Mouse (Mus musculus) testis, adult 2 months (tissue): Measurements from ENCODE around the gene Rhbg. TPM values are rescaled to one million over a fixed set of nuclear protein-coding genes. Genes with fewer than 3 reads are reported as not detected.
"Not testable (repeated sequence)": the region's sequence is repeated elsewhere in the genome, so short reads cannot be mapped to it uniquely, and the experiment has no call there.

Experiments
- H3K27ac ChIP-seq: fragments of 200-500 bp; 2 replicates; pipeline ENCODE4 v1.5.1; 2012; ENCODE audit warnings: low read depth, low read length; ENCODE audit not compliant: control insufficient read depth, insufficient read depth
- H3K27me3 ChIP-seq: fragments of 200-500 bp; 2 replicates; pipeline ENCODE4 v1.6.1; 2012; ENCODE audit warnings: mild to moderate bottlenecking, low read length, moderate library complexity; ENCODE audit not compliant: control insufficient read depth, insufficient read depth
- H3K36me3 ChIP-seq: fragments of 200-500 bp; 2 replicates; pipeline ENCODE4 v1.6.1; 2012; ENCODE audit warnings: mild to moderate bottlenecking, low read length; ENCODE audit not compliant: control insufficient read depth, insufficient read depth
- H3K4me1 ChIP-seq: fragments of 200-500 bp; 2 replicates; pipeline ENCODE4 v1.6.1; 2012; ENCODE audit warnings: low read length; ENCODE audit not compliant: control insufficient read depth, insufficient read depth
- H3K4me3 ChIP-seq: fragments of 200-500 bp; 2 replicates; pipeline ENCODE4 v1.5.1; 2012; ENCODE audit warnings: low read depth, mild to moderate bottlenecking, low read length, moderate library complexity, mixed read lengths; ENCODE audit not compliant: control insufficient read depth
- CTCF ChIP-seq: fragments of 200-500 bp; IDR thresholded peaks from 2 replicates; pipeline ENCODE4 v1.5.1; 2012; ENCODE audit warnings: low read depth, mild to moderate bottlenecking, inconsistent platforms, low read length, moderate library complexity; ENCODE audit not compliant: control insufficient read depth, insufficient read depth, insufficient replicate concordance
- POLR2A ChIP-seq: fragments of 200-500 bp; IDR thresholded peaks from 2 replicates; pipeline ENCODE4 v1.6.1; 2012; ENCODE audit warnings: low read depth, mild to moderate bottlenecking, inconsistent platforms, low read length, moderate library complexity; ENCODE audit not compliant: control insufficient read depth
- polyA plus RNA-seq: library from polyadenylated mRNA; depleted of rRNA; stranded (reverse); fragments of >200 nt; gene quantifications from 2 replicates; pipeline ENCODE4 v1.2.3, GENCODE M21; 2012; rRNA removed

Gene Rhbg
- 3.3 and 3.9 TPM in 2 replicates for polyA plus RNA-seq

- Histone ChIP-seq H3K27me3 (no peaks in the 10 kb centered on the region), H3K36me3 (no peaks in the 10 kb centered on the region), H3K27ac (no peak within 1 kb of the TSS), H3K4me1 (peaks cover 6% of the 10 kb centered on the region), H3K4me3 (peak within 1 kb of the TSS; percentile 54)
- TF ChIP-seq POLR2A (no peak; the same call in 1 of the 2 replicates), CTCF (no peak)
These were observed at the start of gene Rhbg for GRCm38 (mm10) chr3:88254268-88254926. Rhbg (minus strand) TSS chr3:88254709.

GRCm38 (mm10) chr3:88299172-88299571 is 44.7 kb upstream of the Rhbg start:
- Histone ChIP-seq H3K4me1 (peaks cover 3% of the 10 kb centered on the region), H3K27ac (no peak overlapping the region), H3K27me3 (no peaks in the 10 kb centered on the region), H3K36me3 (peaks cover 2% of the 10 kb centered on the region), H3K4me3 (no peak overlapping the region)
- TF ChIP-seq CTCF (no peak), POLR2A (no peak)

GRCm38 (mm10) chr3:88297321-88297851 is 42.9 kb upstream of the Rhbg start:
- TF ChIP-seq POLR2A (no peak), CTCF (no peak)
- Histone ChIP-seq H3K4me1 (peaks cover 3% of the 10 kb centered on the region), H3K36me3 (peaks cover 1% of the 10 kb centered on the region; the same call in 1 of the 2 replicates), H3K27me3 (no peaks in the 10 kb centered on the region), H3K27ac (peak overlapping the region; percentile 100), H3K4me3 (peak overlapping the region; percentile 96)

- H3K27ac ChIP-seq: peak within 1 kb of the TSS; percentile 100
- H3K27me3 ChIP-seq: no peaks in the 10 kb centered on the region
- peak within 1 kb of the TSS; percentile 96 for H3K4me3 ChIP-seq
- no peak for TF ChIP-seq CTCF
- peak; percentile 89 for TF ChIP-seq POLR2A
- peaks cover 1% of the 10 kb centered on the region; the same call in 1 of the 2 replicates for H3K36me3 ChIP-seq
- peaks cover 3% of the 10 kb centered on the region for H3K4me1 ChIP-seq
These were observed 42.2 kb upstream of the Rhbg start, which contains the start of the genes Tsacc and Cct3 for GRCm38 (mm10) chr3:88296561-88297318. Tsacc (minus strand) TSS chr3:88296999. Cct3 (plus strand) TSS chr3:88297116.

- peak overlapping the region; percentile 100 for H3K27ac ChIP-seq
- H3K4me3 ChIP-seq: peak overlapping the region; percentile 96
- no peaks in the 10 kb centered on the region for H3K27me3 ChIP-seq
- H3K4me1 ChIP-seq: peaks cover 3% of the 10 kb centered on the region
- TF ChIP-seq POLR2A (no peak), CTCF (no peak)
- H3K36me3 ChIP-seq: peaks cover 1% of the 10 kb centered on the region; the same call in 1 of the 2 replicates
These were observed 41.6 kb upstream of the Rhbg start for GRCm38 (mm10) chr3:88296110-88296560.

GRCm38 (mm10) chr3:88295272-88295671 is 40.8 kb upstream of the Rhbg start:
- not testable (repeated sequence) for H3K4me1 ChIP-seq, H3K36me3 ChIP-seq, H3K27me3 ChIP-seq, H3K27ac ChIP-seq
- H3K4me3 ChIP-seq: peak overlapping the region; percentile 96

- TF ChIP-seq POLR2A (no peak), CTCF (no peak)
- H3K27ac ChIP-seq: no peak overlapping the region
- no peak overlapping the region for H3K4me3 ChIP-seq
- no peaks in the 10 kb centered on the region for H3K27me3 ChIP-seq
- H3K4me1 ChIP-seq: no peaks in the 10 kb centered on the region
- peaks cover 1% of the 10 kb centered on the region; the same call in 1 of the 2 replicates for H3K36me3 ChIP-seq
These were observed 37.5 kb upstream of the Rhbg start for GRCm38 (mm10) chr3:88291970-88292369.

- not testable (repeated sequence) for H3K4me1 ChIP-seq, H3K27ac ChIP-seq, H3K4me3 ChIP-seq, H3K27me3 ChIP-seq, H3K36me3 ChIP-seq
These were observed 33.7 kb upstream of the Rhbg start for GRCm38 (mm10) chr3:88288133-88288713.
